Mouse (Mus musculus): ENCODE data around the gene Bola1.

Gene Bola1

DNA sequence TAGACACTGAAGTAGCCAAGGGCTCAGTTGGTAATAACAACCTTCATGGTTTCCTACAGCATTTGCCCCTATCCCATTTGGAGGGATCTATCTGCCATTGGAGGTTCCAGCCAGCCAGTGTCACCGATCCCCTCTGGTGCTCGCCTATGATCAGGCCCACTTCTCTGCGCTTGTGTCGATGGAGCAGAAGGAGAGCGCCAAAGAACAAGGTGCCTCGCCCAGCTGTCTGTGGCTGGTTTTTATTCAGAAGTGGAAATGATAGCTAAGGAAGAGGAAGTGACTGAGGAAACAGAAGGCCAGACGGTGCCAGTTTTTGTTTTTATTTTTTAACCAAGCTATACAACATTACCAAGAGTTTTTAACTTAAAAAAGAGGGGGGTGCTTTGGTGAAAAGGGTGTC lies 67.7 kb downstream of the Bola1 start:
- DNase-seq (ENCODE audit: low spot score) = no peak

DNA sequence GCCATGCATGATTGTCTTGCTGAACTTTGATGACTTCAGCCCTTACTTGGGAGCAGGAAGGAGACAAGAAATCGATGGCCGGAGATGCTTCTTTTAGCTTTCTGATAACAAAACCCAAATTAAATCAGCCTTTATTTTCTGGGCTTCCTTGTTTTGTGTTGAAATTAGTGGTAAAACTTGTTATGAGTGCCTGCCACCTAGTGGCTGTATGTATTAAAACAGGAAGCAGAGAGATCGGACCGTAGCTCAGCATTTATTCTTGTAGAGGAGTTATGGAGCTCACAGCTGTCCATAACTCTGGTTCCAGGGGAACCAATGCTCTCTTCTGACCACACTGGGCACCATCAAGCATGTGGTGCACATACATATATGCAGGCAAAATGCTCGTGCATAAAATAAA lies 71.6 kb downstream of the Bola1 start:
- DNase-seq (ENCODE audit: low spot score) = no peak

Measured in ovary, postnatal 10 days (tissue).